Mouse (Mus musculus) E14TG2a.4 (cell line): ENCODE results near the gene Plcb3.

Experiments used
- CTCF ChIP-seq: conservative IDR thresholded peaks from 2 replicates; pipeline ENCODE4 v1.5.1; 2014; ENCODE audit warnings: low read length
- NANOG ChIP-seq: IDR thresholded peaks from 2 replicates; pipeline ENCODE4 v1.6.1; 2014; ENCODE audit warnings: borderline replicate concordance, low read length, mixed read lengths

DNA sequence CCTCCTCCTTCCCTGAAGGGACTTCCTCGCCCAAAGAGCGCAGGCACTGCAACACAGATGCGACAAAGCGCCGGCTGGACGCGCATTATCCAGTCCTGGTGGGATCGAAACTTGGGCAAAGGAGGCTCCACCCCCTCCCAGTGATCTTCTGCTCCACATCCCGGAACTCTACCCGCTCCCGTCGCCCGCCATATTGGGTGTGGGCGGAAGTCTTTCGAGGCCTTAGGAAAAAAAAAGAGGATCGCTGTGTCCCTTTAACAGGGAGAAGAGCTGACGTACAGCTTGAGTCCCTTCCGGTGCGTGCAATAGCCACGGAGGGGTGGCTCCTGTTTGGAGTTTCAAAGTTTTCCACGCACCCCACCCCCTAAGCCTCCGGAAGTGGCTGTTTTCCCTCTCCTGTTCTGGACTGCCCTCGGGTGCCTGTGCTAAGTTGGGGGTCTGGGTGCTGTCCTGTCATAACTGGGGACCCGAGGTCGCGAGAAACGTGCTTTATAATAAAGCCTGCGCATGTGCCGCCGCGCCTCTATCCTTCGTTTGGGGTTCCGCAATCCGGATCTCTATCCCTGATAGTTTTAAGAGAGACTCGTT is 24.8 kb downstream of the Plcb3 start:
- TF ChIP-seq CTCF (no peak), NANOG (no peak)
